In the genomic region with DNA sequence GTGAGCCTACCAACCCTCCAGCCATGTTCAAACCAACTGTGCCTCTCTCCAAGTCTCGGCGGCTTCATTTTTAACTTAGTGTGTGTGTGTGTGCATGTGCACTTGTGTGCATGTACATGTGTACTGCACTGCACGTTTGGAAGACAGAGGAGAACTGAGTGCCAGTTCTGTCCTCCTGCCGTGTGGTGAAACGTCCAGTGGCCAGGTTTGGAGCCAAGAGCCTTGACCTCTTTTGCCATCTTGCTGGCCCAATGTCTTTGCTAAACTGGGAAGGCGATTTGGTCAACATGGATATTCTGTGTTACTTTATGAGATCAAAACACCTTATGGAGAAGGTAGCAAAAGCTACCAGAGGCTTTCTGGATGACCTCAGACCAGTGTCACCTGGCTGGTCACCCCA, we compare ENCODE assay signal across 25 mouse cellular contexts.
"Had no signal": no experiment of that assay in that cellular context is flagged by ENCODE, and none has a peak within 500 bp of the region (broad histone marks: within the 10 kb centered on the region; RNA-seq: fewer than 3 reads in every experiment).

No protein-coding gene starts in this region.

- H3K36me3 ChIP-seq: heart, embryonic 10.5 days; heart, embryonic 12.5 days; hindbrain, embryonic 10.5 days; hindbrain, embryonic 12.5 days; intestine, embryonic 15.5 days; limb, embryonic 10.5 days; limb, embryonic 12.5 days; liver, embryonic 13.5 days; liver, embryonic 15.5 days had no signal

- H3K9me3 ChIP-seq: heart, embryonic 10.5 days; heart, embryonic 12.5 days; hindbrain, embryonic 10.5 days; hindbrain, embryonic 12.5 days; intestine, embryonic 15.5 days; limb, embryonic 10.5 days; limb, embryonic 12.5 days; liver, embryonic 13.5 days; liver, embryonic 15.5 days had no signal

- H3K4me2 ChIP-seq: heart, embryonic 12.5 days; hindbrain, embryonic 12.5 days; hindbrain, embryonic 14.5 days; intestine, embryonic 15.5 days; limb, embryonic 12.5 days; liver, embryonic 13.5 days; liver, embryonic 15.5 days had no signal

- H3K9ac ChIP-seq: heart, embryonic 12.5 days; hindbrain, embryonic 12.5 days; hindbrain, embryonic 14.5 days; intestine, embryonic 15.5 days; limb, embryonic 12.5 days; liver, embryonic 13.5 days; liver, embryonic 15.5 days had no signal

- H3K27me3 ChIP-seq: intestine, embryonic 15.5 days had no signal

- H3K4me3 ChIP-seq: heart, embryonic 10.5 days; heart, embryonic 12.5 days; hindbrain, embryonic 10.5 days; hindbrain, embryonic 12.5 days; intestine, embryonic 15.5 days; layer of hippocampus, adult 2 months; left cerebral cortex, adult 2 months; limb, embryonic 10.5 days; limb, embryonic 12.5 days; liver, embryonic 13.5 days; liver, embryonic 15.5 days had no signal

- ATAC-seq: hindbrain, embryonic 16.5 days; inflammation-experienced regulatory T-cells, adult 6 months; intestine, embryonic 15.5 days; intestine, postnatal 0 days had no signal

- H3K27ac ChIP-seq: hindbrain, embryonic 12.5 days; hindbrain, embryonic 14.5 days; intestine, embryonic 15.5 days; layer of hippocampus, adult 2 months; left cerebral cortex, adult 2 months; limb, embryonic 10.5 days; limb, embryonic 12.5 days; liver, embryonic 13.5 days had no signal

- DNase-seq: gastrocnemius, postnatal 25 days; heart, adult 18-20 months; heart, postnatal 10 days; heart, postnatal 4 days; kidney, adult 18-20 months; kidney, adult 8-10 months; kidney, postnatal 10 days; kidney, postnatal 25 days; kidney, postnatal 4 days; liver; liver, embryonic 13.5 days had no signal
